Mouse (Mus musculus) left cerebral cortex, adult 18-20 months (tissue): ENCODE results near the gene Cfap20. TPM values are rescaled to one million over a fixed set of nuclear protein-coding genes. Genes with fewer than 3 reads are reported as not detected.
"Not testable (repeated sequence)": the region's sequence is repeated elsewhere in the genome, so short reads cannot be mapped to it uniquely, and the experiment has no call there.

ENCODE experiments used
- DNase-seq, 2 experiments: peaks; one replicate each; pipeline ENCODE4 v3.0.0; 2021 to 2022; ENCODE audit warnings: low spot score in 2 of 2, mixed read lengths in 1 of 2
- total RNA-seq, 2 experiments: library from RNA; stranded (reverse); gene quantifications; 2 replicates each; pipeline ENCODE4 v1.2.3; 2021

Gene Cfap20
- total RNA-seq, 2 experiments from 2014 or later: 58.8 to 60.7 TPM

DNA sequence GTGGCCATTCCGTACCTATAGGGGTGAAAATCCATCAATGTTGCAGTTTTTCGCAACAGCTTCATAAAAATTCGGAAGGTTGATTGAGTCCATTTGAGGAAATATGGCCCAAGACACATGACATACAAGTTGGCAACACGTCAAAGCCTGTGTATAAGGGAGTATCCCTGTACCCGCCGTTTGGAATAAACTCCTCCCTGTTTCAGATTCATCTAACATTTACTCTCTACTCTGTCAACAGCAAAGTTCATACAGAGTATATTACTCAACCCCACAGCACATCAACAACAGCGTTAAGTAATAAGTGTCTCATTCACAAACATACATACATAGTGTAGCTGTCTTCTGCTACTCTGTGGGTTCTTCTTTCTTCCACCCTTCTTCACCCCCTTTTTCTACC is 10.0 kb downstream of the Cfap20 start:
- no peak for DNase-seq

DNA sequence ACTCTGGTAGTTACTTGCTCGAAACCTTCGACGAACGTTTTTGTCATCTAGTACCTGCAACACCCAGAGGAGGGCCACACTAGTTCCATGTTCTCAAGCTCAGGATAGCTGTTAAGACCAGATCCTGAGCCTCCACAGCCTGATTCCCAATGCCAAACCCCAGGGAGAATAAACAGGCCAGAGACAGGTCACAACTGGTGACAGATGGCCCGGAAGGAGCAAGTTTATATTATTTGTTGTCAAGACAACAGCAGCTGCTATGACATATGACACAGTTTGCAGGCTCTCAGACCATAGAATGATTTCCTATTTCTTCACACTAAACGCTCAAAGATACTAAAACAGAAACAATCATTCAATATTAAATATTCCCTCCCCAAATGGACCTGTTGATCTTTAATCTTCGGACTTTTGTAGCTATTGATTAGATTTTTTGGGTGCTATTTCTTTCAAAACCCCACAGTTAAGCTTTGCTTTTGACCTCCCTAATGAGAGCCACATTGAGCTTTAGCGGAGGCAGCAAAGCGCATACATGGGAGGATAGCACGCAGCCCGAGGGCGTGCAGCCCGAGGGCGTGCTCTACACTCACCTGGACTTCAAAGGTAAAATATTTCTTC is 12.4 kb downstream of the Cfap20 start:
- DNase-seq: no peak

DNA sequence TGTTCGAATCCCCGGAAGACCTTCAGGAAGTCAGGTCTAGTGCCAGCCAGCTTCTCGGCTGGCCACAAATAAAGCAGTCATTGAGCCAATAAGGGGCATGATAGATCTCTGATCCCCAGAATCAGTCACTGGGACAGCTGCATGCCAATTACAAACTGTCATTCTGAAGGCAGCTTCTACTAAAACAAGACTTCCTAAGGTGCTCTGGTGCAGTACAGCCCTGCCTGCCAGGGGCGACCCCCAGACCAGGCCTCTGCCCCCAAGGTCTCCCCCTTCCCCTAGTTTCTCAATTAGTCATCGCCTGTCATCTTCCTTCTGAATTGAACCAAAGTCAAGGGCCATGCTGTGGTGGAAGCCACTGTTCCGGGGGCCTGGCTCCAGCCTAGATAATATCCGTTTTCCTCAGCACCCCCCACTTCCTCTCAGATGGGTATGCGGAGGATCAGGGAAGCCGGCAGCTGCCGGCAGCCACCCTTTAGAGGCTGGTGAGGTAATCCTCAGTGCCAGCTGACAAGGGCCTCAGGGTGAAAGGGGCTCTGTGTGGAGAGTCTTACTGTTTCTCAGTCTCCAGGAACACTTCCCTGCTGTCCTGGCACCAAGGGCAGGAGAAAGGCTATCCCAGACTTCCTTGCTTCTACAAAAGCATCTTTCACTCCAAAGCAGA is 23.2 kb downstream of the Cfap20 start:
- DNase-seq: no peak

DNA sequence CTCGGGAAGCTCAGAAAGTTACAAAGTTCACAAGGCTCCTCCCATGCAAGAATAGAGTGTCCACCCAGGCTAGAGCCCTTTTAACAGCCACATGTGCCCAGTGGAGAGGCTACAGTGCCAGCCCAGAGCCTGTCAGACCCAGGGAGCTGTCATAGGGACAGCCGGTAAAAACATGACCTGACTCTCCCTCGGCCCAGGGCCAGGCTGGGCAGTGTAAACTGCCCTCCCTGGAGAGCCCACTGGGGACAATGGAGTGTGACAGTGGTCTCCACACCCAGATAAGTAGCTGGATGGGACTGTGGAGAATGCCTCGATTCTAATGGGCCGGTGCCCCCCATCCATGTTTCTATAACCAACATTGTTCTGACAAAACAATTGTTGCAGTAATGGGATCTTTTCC is 25.2 kb downstream of the Cfap20 start:
- no peak for DNase-seq

DNA sequence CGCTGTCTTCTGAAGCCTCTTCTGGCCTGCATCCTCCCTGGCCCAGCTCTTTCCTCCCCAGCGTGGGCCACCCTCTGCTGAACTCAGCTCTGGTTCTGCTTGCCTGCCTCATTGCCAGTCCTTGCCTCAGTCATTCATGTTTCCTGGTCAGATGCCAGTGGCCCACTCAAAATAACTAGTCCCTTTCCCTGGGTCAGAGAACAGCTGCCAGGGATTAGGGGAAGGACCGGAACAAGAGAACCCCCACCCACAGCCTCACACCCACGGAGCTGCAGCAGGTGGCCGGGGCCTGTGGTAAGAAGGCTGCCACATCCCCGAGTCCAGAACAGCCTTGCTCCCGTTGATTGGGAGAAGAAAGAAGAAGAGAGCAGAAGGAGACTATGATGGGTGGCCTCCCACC is 33.6 kb downstream of the Cfap20 start:
- no peak for DNase-seq

DNA sequence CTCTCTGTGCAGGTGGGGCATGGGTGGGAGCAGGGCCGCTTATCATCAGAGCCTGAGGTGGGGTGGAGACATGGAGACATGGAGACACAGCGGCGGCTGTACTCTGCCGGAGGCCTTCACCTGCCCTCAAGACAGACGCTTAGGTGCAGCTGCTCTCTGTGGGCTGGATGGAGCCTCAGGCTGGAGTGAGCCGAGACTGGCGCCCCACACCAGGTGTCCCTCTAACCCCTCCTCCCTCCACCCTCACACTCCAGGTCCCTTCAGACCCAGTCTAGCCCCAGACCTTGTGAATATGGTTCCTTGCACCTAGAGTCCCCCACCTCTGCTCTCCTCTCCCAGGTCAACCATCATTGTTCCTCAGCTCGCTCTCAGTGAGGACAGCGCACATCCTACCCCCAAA is 35.5 kb downstream of the Cfap20 start:
- no peak for DNase-seq

DNA sequence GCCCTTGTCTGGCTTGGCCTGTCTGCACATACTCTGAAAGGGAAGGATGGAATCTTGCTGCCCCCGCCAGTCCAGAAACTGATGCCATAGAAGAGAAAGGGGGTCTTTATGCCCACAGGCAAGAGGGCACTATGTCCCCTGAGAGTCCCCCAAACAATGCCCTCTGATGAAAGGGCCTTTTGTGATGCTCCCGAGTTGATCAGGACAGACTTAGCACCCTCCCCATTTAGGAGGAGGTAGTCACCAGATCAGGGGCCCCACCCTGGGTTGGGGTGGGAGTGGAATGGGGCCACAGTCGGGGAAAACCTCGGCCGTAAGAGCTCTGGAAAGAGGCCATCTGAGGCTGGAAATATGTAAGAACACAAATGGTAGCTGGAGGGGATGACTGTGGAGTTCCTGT is 37.5 kb downstream of the Cfap20 start:
- no peak for DNase-seq

- DNase-seq: no peak
Observed at GRCm38 (mm10) chr8:95396752-95397151, 37.9 kb downstream of the Cfap20 start.

DNA sequence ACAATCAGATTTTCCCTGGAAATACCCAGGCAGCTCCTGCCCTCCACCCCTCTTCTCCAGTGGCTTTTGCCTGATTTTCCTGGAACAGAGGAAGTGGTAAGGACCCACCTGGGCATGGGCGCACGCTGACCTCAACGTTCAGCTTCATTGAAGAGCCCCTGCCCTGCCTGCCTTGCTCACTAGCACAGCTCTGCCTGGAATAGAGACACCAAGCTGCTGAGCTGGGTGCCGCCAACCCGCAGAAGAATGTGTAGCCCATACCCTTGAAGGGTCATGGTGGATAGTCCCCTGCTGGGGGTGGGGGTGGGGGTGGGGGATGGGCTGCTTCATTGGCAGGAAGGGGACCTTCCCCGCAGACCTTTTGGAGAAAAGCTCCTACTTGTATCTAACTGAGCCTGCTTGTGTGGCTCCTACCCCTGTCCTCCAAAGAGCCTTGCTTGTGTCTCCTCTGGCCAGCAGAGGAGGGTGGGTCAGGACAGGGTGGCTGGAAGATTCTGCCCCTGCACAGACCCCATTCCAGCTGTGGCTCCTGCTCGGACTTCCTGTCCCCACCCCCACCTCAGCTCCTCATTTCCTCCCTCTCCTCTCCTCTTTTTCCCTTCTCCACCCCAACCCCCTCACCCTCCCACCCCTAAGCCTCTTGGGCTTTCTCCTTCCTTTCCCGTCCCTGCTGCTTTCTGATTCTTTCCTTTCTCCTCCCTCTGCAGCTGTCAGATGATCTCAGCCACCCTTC is 39.3 kb downstream of the Cfap20 start:
- no peak for DNase-seq

DNA sequence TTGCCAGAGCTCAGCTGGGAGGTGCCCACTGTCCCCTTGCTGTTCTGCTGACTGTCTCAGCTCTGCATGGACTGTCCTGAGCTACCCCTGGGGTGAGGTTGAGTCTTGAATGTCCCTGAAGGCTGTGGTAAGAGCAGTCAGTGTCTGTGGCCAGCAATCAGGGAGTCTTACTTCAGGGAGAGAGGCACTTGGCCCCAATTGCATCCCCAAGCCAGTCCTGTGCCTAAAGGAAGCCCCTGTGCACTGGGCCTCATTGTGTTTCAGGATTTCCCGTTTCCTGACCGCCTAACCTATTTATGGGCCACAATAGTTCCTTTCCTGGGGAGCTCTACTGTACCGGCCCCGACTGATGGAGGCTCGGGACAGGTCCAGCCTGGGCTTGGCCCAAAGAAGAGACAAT is 42.1 kb downstream of the Cfap20 start:
- DNase-seq: no peak

DNA sequence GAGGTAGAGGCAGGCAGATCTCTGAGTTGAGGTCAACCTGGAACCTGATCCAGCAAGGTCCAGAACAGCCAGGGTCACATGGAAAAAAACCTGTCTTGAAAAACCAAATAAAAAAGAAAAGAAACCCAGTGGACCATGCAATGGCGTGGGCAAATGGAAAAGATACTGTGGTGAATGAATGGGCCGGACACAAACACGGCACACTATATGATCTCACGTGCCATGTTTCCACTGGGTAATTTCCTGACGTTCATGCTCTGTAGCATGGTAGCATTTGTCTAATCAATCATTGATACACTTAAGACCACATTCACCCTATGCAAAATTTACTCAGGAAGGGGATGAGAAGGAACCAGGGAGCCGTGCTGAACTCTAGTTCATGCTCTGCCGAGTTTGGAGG is 43.6 kb downstream of the Cfap20 start:
- no peak for DNase-seq

DNA sequence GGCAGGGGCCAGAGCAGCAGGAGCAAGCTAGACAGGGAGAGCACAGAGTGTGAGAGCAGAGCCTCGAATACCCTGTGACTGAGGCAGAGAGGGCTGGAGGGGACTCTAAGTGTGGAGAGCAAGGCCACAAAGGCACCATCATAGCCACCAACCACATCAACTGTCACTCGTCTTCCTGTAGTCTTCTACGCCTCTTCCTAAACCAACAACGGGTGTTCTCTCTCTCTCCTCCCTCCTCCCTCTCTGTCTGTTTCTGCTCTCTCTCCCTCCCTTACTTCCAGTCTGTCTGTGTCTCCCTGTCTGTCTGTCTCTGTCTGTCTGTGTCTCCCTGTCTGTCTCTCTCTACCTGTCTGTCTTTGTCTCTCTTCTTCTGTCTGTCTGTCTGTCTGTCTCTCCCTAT is 44.4 kb downstream of the Cfap20 start:
- no peak for DNase-seq

GRCm38 (mm10) chr8:95387936-95388335 is 46.7 kb downstream of the Cfap20 start:
- DNase-seq: no peak

DNA sequence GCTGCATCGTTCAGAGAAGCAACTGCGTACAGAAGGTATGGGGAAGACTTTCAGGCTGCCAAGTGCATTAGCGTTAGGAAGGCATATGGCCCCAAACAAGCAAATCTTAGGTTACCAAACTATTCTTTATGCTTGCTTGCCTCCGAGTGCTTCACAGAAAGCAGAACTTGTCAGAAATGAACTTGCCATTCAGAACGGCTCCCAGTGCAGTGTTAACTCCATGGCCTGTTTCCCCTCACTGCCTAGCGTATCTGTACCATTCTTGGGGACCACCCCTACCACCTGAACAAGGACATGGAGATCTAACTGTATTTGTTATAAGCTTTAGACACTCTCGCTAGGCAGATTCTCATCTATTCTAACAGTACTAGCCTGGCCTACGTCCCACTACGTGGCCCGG is 47.4 kb downstream of the Cfap20 start:
- DNase-seq: no peak

DNA sequence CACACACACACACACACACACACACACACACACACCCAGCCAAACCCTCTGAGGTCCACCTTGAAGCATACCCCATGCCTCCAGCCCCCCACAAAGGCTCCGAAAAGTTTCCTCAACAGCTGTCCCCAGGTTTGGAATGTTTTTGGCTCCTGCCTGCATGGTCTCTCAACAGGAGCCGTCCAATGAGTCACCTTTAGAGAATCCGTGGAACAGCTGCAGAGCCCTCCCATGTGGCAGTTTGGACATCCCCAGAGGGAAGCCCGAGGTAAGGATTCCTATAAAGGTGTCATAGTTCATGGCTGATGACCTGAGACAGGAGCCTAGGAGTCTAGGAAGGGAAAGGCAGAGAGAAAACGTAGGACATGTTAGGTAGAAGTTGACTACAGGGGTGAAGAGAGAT is 48.6 kb downstream of the Cfap20 start:
- DNase-seq: no peak

DNA sequence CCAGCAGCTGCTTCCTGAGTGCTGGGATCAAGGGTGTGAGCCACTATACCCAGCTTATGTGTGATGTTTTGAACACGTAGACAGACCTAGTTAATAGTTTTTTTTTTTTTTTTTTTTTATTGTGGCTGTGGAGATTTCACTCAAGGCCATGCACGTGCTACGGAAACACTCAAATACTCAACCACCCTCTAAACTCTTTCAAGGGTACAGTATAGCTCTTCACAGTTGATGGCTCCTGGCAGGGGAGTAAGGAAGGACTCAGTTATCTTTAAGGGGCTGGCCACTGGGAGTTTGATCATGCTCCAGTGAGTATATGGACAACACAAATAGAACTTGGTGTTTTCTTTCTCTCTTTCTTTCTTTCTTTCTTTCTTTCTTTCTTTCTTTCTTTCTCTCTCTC is 50.2 kb downstream of the Cfap20 start:
- no peak for DNase-seq

DNA sequence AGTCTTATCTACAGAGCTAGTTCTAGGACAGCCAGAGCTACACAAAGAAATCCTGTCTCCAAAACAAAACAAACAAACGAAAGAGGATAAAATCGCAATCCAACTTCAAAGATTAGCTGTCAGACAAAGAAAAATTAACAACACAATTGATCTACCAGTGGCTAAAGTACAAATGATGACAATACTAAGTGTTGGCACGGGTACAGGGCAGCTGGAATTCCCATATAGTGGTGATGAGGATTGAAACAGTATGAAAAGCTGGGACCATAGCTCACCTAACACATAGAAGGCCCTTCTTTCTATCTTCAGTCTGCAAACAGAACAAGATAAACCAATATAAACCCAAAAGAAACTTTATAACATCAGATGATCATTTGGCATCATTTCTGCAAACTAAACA is 53.1 kb downstream of the Cfap20 start:
- DNase-seq: no peak

- DNase-seq: no peak
Observed at GRCm38 (mm10) chr8:95380953-95381352, 53.7 kb downstream of the Cfap20 start.

DNA sequence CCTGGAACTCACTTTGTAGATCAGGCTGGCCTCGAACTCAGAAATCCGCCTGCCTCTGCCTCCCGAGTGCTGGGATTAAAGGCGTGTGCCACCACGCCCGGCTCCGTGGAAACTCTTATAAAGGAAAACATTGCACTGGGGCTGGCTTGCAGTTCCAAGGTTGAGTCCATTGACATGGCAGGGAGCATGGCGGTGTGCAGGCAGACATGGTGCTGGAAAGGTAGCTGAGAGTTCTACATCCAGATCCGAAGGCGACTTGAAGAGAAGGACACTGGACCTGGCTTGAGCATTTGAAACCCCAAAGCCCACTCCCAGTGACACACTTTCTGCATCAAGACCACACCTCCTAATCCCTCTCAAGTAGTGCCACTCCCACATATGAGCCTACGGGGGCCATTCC is 55.7 kb downstream of the Cfap20 start:
- not testable (repeated sequence) for DNase-seq

GRCm38 (mm10) chr8:95377863-95378291 is 56.8 kb downstream of the Cfap20 start:
- DNase-seq: no peak

DNA sequence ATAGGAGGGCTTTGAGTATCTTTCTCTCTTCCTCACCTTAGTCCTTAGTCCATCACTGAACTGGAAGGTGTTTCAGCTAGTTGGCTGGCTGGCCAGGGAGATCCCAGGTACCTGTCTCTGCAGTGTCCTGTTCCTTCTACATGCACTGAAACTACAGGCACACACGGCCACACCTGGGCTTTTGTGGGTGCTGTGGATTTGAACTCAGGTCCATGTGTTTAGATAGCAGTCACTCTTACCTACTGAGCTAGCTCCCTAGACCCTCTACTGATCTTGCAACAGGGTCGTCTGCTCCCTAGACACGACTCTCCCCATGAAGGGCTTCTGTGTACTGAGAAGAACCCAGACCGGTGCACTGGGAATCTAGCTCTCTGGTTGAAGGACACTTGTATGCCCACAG is 57.6 kb downstream of the Cfap20 start:
- DNase-seq: no peak

DNA sequence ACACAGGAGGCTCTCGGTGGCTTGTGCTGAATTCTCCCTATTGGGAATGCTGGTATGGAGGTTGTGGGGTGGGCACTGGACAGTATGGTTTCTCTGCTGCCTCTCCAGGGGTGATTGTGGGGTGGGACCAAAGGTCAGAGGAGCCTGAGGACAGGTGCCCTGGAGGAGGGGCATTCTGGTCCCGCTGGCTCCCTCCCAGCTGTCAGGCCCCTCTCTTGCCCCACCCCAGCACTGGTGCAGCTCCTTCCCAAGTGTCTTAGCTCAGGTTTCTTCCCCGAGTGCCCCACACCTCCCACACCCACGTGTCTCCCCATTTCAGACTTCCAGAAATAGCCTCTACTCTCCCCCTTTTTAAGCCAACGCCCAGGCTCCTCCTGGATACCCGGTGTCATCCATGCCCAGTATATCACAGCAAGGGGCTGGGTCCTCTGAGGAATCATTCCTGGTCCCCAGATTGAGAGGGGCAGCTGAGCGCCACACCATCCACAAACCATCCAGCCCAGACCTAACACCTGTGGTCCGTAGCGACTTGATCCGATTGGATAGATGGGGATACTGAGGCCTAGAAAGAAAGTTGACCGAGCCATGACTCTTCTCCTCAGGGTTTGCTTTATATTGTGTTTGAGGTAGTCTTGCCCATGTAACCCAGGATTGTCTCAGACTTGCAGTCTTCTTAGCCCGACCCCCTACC is 58.2 kb downstream of the Cfap20 start:
- DNase-seq: no peak
